Mouse (Mus musculus): Measurements from ENCODE around the gene Nubp2.

The Nubp2 gene

DNA sequence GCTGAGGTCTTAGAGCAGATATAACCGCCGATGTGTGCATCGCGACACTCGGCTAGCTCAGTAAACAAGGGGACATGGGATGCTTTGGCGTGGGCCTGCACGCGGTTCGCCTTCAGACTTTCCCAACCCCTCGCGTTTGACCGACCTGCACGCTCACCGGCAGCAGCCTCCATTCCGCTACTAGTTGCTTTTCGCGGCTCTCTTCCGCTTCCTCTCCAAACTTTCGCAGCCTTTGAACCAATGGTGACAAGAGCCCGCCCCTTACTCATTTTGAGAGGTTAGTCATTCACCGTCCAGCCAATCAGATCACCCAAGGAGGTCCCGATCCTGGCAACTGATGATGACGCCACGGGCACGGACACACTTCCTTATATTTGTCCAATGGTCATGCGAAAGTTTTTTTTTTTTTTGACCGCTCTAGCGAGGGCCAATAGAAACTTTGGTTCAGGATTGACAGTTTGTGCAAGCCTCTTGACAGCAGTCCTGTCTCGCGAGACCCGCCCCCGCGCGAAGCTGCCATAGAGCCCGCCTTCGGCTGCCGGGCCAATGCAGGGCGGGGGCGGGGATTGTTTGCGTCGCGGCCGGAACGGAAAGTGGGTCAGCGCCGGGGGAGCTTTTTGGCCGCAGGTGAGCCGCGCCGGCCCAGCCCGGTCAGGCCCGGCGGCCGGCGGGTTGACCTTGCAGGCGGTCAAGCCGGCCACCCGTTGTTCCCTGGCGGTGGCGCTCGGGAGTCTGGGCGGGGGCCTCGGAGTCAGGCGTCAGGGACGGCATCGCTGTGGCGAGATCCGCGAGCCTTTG, at the start of gene Nubp2, which contains the start of gene Spsb3:
Gene Nubp2, minus strand, starts transcription at position 216 of the 798 bp plus-strand sequence.
Gene Spsb3, plus strand, starts transcription at position 510 of the 798 bp plus-strand sequence.
- peak; percentile 98 to 99 for DNase-seq (ENCODE audit: low spot score in 2 of 2)

DNA sequence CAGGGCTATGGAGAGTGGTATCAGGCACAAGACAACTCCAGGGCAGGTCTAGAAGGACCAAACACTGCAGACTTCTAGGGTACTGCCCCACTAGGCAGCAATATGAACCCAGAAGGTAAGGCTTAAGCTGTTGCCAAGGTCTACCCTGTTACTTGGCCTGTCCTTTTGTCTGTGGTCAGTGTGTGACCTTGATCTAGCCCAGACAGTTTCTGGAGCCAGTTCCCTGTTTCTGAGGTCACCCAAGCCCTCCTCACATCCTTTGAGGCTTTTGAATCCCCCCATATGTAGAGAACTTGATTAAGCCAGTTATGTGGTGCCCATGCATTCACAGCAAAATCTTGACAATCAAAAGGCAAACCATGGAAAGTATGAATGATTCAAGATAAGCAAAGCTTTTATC, 49.5 kb upstream of the Nubp2 start:
- no peak for DNase-seq (ENCODE audit: low spot score in 2 of 2)

DNA sequence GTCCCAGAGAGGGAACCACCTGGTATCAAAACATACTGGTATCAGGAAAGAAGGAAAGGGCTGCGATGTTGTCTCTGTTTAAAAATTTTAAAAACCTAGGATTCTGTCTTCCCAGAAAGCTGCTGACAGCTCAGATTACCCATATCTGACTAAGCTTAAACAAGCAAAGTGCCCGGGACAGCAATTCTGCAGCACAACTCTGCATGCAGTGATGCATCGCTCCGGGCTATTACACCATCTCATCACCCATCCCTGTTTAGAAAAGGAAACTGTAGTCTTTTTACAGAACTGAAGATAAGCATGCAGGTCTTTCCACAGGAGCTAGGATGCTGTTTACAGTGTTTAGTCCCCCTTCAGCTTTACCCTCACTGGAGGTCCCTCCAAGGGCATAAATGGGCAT, 48.8 kb upstream of the Nubp2 start:
- DNase-seq (ENCODE audit: low spot score in 2 of 2): no peak

DNA sequence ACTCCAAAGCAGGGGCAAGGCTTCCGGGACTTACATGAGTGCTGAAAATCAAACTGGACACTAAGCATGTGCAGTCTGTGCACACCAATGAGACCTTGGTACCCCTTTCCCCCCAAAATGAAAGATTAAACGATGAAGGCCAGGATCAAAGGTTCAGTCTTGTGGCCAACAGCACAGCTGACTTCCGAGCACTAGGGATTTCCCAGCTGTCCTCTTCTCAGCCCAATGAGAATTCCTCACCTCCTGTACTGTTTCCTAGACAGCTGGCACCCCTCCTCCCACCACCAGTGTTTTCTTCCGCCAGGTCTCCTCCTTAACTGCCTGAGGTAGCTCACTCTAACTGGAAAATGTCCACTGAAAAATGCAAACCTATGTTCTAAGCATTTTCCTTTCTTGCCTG, 47.0 kb upstream of the Nubp2 start:
- DNase-seq (ENCODE audit: low spot score in 2 of 2): no peak

DNA sequence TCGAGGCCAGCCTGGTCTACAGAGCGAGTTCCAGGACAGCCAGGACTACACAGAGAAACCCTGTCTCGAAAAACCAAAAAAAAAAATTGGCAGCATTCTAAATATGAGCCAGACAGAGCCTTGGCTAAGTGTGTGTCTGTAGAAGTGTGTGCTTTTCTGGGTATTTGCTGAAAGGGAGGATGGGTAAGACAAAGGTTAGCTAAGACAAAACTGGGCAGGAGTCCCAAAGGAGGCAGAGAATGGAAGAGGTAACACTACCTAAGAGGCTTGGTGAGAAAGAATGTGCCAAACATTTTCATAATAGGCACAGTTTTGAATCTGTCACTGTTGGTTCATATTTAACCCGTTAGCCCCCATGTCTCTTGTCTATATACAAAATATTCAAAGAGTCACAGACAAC, 46.3 kb upstream of the Nubp2 start:
- no peak for DNase-seq (ENCODE audit: low spot score in 2 of 2)

DNA sequence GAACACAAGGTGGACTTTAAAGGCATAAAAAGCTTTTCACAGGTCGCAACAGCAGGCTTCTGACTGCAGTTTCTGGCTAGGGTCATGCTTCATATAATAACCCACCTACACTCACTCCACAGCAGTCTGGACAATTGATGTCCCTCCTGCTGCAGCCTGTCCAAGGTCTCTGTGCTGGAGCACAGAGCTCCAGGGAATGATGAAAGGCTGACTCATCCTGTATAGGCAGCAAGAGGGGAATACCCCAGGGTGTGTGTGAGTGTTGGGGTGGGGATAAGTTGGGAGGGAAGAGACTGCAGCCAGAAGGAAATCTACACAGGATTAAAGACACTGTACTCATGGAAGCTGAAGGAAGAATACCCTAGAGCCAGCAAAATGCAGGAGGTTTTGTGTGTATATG, 43.4 kb upstream of the Nubp2 start:
- DNase-seq (ENCODE audit: low spot score in 2 of 2): no peak

DNA sequence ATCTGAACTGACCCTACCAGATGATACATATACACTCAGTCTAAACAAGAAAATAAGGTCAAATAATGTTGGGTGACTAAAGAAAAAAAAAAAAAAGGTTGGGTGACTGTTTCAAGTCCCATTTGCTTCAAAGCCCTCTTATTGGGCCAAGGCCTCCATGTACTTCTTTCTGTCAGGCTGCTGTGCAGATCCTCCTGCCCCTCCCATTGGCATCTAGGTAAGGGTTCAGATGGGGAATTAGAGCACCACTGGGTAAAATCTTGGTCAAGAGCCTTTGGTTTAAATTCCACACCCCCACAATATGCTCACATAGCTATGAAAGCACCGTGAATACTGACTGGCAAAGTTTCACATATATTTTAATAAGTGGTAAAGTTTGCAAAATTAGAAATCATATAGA, 37.1 kb upstream of the Nubp2 start:
- no peak for DNase-seq (ENCODE audit: low spot score in 2 of 2)

DNA sequence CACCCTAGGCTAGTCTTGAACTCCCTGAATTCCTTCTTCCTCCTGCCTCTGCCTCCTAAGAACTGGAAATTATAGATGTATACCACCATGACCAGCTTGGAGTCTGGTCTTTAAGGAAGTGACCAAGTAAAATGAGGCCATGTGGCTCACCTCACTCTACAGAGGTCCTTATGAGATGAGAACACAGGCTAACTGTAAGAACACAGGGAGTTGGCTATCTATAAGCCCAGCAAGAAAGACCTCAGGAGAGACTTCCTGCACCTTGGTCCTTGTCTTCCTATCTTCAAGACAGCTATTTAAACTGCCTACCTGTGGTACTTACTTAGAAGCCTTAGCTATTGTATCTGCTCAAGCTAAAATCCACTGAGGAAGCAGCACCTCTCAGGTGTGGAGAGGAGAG, 27.8 kb upstream of the Nubp2 start:
- no peak for DNase-seq (ENCODE audit: low spot score in 2 of 2)

DNA sequence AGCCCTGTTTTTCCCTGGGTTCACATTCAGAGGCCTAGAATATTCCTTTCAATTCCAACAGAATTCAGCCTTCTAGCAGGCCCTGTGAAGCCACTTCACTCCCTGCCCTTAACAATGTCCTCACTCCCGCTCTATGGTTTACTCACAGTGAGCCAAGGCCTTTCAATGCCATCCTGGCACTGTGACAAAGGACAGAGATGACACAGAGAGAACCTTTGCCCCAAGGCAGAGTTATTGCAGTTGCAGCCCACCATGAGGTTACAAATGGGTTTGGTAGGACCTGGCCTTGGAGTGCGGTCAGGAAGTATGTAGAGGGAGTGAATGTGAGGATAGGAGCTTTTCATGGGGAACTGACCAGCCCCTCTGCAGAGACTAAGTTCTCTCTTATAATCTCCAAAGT, 21.4 kb upstream of the Nubp2 start:
- DNase-seq (ENCODE audit: low spot score in 2 of 2): no peak

DNA sequence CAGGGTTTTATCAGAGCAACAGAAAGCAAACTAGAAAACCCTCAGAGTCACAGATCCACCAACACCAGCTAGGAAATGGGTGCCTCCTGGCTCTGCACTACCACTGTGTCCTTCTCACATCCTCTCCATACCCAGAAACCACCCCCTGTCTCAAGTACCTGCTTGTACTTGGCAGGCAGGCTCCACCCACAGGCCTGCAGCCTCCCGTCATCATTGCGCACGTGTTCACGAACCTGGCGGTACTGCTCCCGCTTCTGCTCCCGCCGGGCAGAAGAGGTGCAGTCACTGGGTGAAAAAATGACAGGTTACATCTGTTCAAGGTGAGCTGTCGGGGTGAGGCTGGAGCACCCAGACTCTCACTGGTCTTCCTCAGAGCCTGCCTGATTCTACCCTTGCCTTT, 17.6 kb upstream of the Nubp2 start:
- no peak for DNase-seq (ENCODE audit: low spot score in 2 of 2)

DNA sequence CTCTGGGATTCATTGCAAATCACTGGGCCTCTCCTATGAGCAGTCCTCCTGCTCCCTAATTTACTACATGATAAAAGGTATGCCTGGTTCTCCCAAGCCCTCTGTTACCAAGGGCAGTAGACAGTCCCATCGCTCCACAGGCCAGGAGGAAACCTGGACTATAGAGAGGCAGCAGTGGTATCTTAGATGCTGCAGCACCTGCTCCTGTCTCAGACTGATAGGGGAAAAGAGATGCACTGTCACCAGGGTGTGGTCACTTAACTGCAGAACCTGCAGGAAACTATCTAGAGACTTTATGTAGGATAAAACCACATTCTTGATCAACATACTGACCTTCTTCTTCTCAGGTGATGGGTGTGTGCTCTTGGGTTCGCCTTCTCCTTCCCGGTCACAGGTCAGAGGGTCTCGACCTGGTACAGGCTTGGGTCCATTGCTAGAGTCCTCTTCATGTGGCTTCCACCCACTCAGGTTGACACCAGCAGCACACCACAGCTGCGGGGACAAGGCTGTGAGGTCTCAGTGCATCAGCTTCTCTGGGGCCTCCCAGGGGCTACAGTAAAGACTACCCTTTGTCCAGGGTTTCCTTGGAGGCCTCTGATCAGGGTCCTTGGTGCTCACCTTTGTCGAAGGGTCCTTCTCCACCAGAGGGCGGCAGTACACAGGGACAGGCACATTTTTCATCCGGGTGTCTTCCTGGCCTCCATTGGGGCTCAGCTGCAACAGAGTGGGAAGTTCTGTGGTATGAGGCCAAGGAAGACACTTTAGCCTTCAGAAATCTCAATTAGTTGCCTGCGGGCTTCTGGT, 16.7 kb upstream of the Nubp2 start:
- DNase-seq (ENCODE audit: low spot score in 2 of 2): no peak

DNA sequence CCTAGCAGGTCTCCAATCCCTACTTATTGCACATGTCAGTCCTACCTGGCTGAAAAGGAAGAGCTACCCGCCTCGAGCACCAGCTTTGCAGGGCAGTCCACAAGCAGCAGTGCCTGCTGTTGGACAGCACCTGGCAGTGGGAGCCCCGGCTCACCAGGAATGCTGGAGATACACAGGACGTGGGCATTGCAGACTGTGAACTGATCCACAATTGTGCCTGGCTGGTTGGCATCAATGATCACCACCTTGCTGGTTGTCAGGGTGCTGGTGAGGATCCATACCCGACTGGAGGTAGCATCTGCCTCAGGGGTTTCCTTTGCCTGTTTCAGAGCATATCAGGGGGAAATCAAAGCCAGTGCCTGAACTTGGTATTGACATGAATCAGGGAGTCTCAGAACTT, 16.0 kb upstream of the Nubp2 start:
- DNase-seq (ENCODE audit: low spot score in 2 of 2): no peak

DNA sequence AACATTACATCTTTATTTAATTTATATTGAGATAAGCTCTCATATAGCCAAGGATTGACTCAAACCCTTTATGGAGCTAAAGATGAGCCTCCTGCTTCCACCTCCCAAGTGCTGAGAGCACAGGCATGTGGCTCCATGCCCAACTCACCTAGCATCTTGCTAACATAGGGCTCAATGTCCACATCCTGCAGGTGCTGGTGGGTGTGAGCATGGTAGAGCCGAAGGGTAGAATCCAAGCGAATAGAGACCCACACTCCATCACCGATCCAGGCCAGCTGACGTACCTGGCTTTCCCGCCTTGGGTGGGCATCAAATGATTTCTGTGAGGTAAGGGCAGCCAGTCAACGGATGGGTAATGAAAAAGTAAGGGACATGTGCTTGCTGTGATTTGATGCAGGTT, 13.9 kb upstream of the Nubp2 start:
- DNase-seq (ENCODE audit: low spot score in 2 of 2): no peak

DNA sequence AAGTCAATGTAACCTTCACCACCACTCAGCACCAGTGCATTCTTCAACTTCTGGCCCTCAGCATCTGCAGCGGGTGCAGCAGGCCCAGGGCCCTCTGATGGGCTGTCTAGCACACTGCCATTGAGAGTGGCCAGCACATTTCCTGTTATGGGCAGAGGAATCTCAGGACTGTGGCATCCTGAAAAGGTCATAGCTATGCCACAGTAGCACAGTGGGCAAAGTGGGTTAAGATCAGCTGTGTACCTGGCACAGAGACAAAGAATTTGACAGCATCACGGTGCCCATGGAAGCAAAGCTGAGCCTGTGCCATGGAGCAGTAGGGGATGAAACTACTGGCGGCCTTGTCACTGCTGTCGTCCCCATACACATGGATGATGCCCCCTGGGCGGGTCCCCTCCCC, 13.0 kb upstream of the Nubp2 start:
- DNase-seq (ENCODE audit: low spot score in 2 of 2): no peak

DNA sequence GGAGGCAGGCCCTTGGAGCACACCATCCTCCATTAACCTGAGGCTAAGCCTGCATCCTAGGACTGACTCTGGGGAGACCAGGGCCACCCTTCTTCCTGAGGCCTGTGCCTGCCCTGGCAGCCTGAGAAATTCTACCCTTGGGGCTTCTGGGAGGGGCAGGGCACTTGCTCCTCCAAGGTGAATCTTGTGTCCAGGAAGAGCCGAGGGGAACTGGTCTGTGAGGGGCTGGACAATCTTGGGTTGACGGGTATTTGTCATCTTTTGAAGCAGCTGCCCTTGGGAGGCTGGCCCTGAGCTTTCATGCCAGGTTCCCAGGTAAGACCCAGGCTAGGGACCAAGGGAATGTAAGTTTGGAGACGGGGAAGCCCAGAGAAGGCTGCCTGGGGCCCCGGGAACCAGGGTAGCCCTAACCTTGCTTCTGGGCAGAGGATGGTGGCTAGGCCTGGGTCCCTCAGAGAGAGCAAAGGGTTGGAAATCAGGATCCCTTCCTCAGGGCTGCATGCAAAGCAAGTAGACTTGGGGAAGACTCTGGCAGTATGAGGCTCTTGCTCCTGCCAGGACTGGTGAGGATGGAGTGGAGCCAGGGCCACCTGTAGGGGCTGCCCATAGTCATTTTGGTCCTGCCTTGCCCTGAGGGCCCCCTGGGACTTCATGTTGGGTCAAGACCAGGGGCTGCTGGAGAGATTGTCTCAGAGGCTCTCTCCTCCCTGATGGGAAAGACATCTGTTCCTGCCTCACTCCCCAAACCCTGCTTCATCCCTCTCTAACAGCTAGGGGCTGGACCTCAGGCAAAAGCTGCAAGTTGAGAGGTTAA, 12.1 kb upstream of the Nubp2 start:
- no peak for DNase-seq (ENCODE audit: low spot score in 2 of 2)

DNA sequence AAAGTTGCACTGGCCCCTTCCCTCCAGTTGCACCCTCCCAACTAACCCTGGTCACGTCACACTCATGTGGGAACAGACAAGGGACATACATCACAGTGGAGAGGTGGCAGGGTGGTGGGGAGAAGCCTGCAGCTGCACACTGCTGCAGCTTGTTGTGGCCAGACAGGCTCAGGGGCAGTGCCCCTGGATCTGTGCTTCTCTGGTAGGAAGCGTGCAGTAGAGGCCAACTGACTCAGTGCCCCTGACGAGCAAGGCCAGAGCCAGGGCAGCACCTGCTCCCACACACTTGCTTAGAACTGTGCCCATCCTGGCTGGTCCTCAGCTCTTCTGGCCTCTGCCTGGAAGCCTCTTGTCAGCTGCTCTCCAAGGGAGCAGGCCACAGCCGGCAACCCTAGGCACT, 11.5 kb upstream of the Nubp2 start:
- no peak for DNase-seq (ENCODE audit: low spot score in 2 of 2)

DNA sequence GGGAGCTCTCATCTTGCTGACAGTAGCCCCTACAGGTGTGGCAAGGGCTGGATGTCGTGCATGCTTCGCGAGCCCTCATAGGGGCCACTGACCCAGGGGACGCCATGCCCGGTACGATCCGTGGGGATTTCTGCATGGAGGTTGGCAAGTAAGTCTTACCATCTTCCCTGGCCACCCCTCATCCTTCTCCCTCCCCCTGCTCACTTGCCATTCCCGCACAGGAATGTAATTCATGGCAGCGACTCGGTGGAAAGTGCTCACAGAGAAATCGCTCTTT, 10.8 kb upstream of the Nubp2 start:
- no peak for DNase-seq (ENCODE audit: low spot score in 2 of 2)

DNA sequence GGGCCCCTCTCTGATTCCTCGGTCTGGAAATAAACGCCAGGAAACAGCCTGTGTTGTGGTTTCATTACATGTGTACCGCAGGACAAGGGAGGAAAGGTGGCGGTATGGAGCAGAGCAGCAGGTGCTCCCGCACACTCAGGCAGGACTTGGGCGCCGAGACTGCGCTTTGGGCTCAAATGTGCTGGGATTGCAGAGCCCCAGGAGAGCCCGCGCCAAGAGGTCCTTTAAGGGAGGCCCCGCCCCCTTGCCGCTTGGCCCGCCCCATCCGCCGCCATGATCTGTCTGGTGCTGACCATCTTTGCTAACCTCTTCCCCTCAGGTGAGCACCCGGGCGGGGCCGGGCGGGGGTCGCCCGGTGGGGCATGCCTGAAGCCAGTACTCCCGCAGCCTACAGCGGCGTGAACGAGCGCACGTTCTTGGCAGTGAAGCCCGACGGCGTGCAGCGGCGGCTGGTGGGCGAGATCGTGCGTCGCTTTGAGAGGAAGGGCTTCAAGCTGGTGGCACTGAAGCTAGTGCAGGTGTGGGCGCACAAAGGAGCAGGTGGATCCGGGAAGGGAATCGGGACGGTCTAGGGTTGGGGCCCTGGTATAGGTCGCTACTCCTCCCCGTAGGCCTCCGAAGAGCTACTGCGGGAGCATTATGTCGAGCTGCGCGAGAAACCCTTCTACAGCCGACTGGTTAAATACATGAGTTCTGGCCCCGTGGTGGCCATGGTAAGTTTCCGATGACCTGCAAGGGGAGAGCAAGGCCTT, 10.3 kb upstream of the Nubp2 start, which contains the start of gene Nme3:
Gene Nme3, plus strand, starts transcription at position 260 of the 752 bp plus-strand sequence.
- DNase-seq (ENCODE audit: low spot score in 2 of 2): peak in 1 of 2 experiments; percentile 48

DNA sequence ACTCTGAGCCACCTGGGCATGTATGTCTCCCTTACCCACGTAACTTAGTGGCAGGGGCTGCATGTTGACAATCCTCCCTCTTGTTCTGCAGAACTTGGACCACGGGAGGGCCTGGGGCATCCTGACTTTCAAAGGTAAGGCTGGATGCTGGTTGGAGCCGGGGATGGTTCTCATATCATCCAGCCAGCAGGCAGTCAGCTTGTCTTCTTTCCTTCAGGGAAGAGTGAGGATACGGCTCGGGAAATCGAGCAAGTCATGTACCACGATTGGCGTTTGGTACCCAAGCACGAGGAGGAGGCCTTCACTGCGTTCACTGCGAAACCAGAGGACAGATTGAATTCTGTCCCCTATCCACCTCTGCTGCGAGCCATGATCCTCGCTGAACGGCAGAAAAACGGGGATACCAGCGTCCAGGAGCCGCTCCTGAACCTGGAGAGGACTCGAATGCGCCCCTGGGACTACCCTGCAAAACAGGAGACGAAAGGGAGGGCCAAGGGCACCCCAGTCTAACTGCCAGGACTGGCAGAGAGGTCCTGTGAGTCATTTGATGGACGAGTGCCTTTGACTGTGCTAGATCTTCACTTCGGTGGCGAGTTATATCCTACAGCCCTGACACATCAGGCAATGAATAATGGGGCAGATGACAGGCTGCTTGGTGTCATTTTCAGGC, 9.6 kb upstream of the Nubp2 start:
- DNase-seq (ENCODE audit: low spot score in 2 of 2): no peak

DNA sequence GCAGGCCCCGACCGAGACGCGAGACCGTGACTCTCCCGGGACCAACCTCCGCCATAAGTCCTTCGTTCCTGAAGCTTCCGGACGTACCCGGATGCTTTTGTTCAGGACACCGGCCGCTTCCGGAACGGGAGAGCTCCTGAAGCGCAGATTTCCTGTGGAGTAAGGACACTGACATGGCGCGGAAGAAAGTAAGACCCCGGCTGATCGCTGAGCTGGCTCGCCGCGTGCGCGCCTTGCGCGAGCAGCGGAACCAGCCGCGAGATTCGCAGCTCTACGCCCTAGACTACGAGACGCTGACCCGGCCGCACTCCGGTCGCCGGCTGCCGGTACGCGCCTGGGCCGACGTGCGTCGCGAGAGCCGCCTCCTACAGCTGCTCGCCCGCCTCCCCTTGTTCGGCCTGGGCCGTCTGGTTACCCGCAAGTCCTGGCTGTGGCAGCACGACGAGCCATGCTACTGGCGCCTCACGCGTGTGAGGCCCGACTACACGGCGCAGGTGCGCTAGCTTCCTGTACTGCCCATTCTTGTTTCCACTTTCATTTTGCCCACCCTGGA, 8.9 kb upstream of the Nubp2 start, which contains the start of the genes Eme2 and Mrps34:
Gene Eme2, minus strand, starts transcription at position 93 of the 553 bp plus-strand sequence.
Gene Mrps34, plus strand, starts transcription at position 122 of the 553 bp plus-strand sequence.
- peak; percentile 48 to 64 for DNase-seq (ENCODE audit: low spot score in 2 of 2)
